Comparison of ENCODE assay signal across 9 mouse cellular contexts in the genomic region with DNA sequence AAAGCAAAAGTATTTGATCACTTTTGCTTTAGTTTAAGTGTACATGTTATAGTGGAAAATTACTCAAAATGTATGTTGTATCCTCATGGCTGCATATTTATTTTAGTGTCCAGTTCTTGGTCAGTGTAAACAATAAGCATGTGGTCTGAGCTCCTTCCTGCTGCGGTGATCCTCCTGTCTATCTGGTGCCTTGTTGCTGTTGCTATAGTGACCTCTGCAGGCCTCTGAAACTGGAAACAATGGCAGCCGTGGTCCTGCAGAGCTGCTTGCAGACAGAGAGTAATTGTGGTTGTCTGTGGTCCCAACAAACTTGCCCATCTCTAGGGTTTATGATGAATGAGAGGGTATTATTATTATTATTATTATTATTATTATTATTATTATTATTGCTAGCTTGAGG.
DNase-seq lines count a peak whose midpoint lies in the region; ATAC-seq lines count a peak whose summit lies in the region.
"Had no signal": no experiment of that assay in that cellular context is flagged by ENCODE, and none has a peak within 500 bp of the region (broad histone marks: within the 10 kb centered on the region; RNA-seq: fewer than 3 reads in every experiment).

No protein-coding gene starts in this region.

- intact Hi-C loops in left cerebral cortex, postnatal 14 days (cut with DNase I), result no loop called here

- H3K4me3 ChIP-seq in hindbrain, embryonic 11.5 days (ENCODE audit: low read depth, low read length), result no peak overlapping the region
- no peak overlapping the region for H3K4me3 ChIP-seq in midbrain, embryonic 10.5 days

- H3K27ac ChIP-seq in hindbrain, embryonic 11.5 days (ENCODE audit: low read depth, low read length), result no peak overlapping the region
- 0 out of 2 replicates have a peak overlapping the region, but pooled peaks have one; percentile 17 for H3K27ac ChIP-seq in midbrain, embryonic 10.5 days (replicated peaks)

- no peak overlapping the region for H3K4me2 ChIP-seq in hindbrain, embryonic 11.5 days (replicated peaks; ENCODE audit: low read depth, low read length)

- no peak overlapping the region for H3K9ac ChIP-seq in hindbrain, embryonic 11.5 days (ENCODE audit: low read depth, low read length)

- peak; percentile 92 for ATAC-seq in hindbrain, embryonic 11.5 days (ENCODE audit: low FRiP score)

- no peaks in the 10 kb centered on the region for H3K4me1 ChIP-seq in hindbrain, embryonic 11.5 days (replicated peaks; ENCODE audit: control insufficient read depth, insufficient read depth, low read length)
- H3K4me1 ChIP-seq in midbrain, embryonic 10.5 days, result peaks cover 19% of the 10 kb centered on the region

- H3K27me3 ChIP-seq in hindbrain, embryonic 11.5 days (ENCODE audit: control insufficient read depth, insufficient read depth, low read length), result no peaks in the 10 kb centered on the region
- no peaks in the 10 kb centered on the region for H3K27me3 ChIP-seq in midbrain, embryonic 10.5 days (ENCODE audit: low read depth, poor library complexity, severe bottlenecking)

- 0% methylated on average over 2 of the region's 2 CpGs for WGBS in hindbrain, embryonic 11.5 days
- 0% methylated on average over 2 of the region's 2 CpGs for WGBS in midbrain, embryonic 10.5 days

- DNase-seq in cerebellum, postnatal 14 days, result peak; percentile 30 to 41
- no peak for DNase-seq in cerebellum, adult 9-11 months
- DNase-seq in Muller cell, postnatal 12 days (ENCODE audit: inconsistent ontology term), result peak; percentile 13
- peak; percentile 54 for DNase-seq in hindbrain, embryonic 11.5 days (ENCODE audit: low spot score)
- peak; percentile 62 for DNase-seq in midbrain, embryonic 10.5 days (ENCODE audit: low spot score)
- no peak for DNase-seq in left cerebral cortex, postnatal 14 days (ENCODE audit: low spot score in 2 of 2)
- DNase-seq in frontal cortex, postnatal 25 days (ENCODE audit: low spot score in 2 of 2), result no peak
- no peak for DNase-seq in cerebellum, adult 8-10 months
- DNase-seq: adrenal gland, adult 8-10 months had no signal

- no peaks in the 10 kb centered on the region for H3K9me3 ChIP-seq in hindbrain, embryonic 11.5 days (ENCODE audit: control insufficient read depth, low read length)
- 0 out of 2 replicates have a peak, but pooled peaks cover 2% of the 10 kb centered on the region for H3K9me3 ChIP-seq in midbrain, embryonic 10.5 days (replicated peaks)

- no peaks in the 10 kb centered on the region for H3K36me3 ChIP-seq in hindbrain, embryonic 11.5 days (ENCODE audit: control insufficient read depth, insufficient read depth, low read length)
- no peaks in the 10 kb centered on the region for H3K36me3 ChIP-seq in midbrain, embryonic 10.5 days

Comparison
In these comparisons a context has a peak if more than half of its experiments do, and no peak if none do; other contexts are left out.
1. DNase-seq: peak in cerebellum, postnatal 14 days (2 of 2), Muller cell, postnatal 12 days (single experiment), hindbrain, embryonic 11.5 days (single experiment) and midbrain, embryonic 10.5 days (single experiment); none in cerebellum, adult 9-11 months (single experiment), left cerebral cortex, postnatal 14 days (0 of 2), frontal cortex, postnatal 25 days (0 of 2) and cerebellum, adult 8-10 months (single experiment).